Mouse (Mus musculus) hindbrain, embryonic 12.5 days (tissue): Measurements from ENCODE around the gene Pold2. TPM values are rescaled to one million over a fixed set of nuclear protein-coding genes. Genes with fewer than 3 reads are reported as not detected.

ENCODE experiments used
- ATAC-seq: fragments of 200-750 bp; cut with Nextera tagmentation; 2 replicates; pipeline ENCODE4 v1.8.0; 2017; ENCODE audit warnings: moderate TSS enrichment; ENCODE audit not compliant: low FRiP score
- H3K27ac ChIP-seq: fragments of 300-500 bp; sonication (generic); 2 replicates; pipeline ENCODE4 v1.5.1; 2016; ENCODE audit warnings: mild to moderate bottlenecking
- H3K27me3 ChIP-seq: fragments of 300-500 bp; sonication (generic); 2 replicates; pipeline ENCODE4 v1.6.1; 2016; ENCODE audit warnings: mild to moderate bottlenecking
- H3K36me3 ChIP-seq: fragments of 300-500 bp; sonication (generic); 2 replicates; pipeline ENCODE4 v1.6.1; 2016; ENCODE audit warnings: mild to moderate bottlenecking
- H3K4me1 ChIP-seq: fragments of 300-500 bp; sonication (generic); 2 replicates; pipeline ENCODE4 v1.6.1; 2016
- H3K4me2 ChIP-seq: fragments of 300-500 bp; sonication (generic); replicated peaks from 2 replicates; pipeline ENCODE4 v1.6.1; 2016; ENCODE audit warnings: mild to moderate bottlenecking
- H3K4me3 ChIP-seq: fragments of 300-500 bp; sonication (generic); 2 replicates; pipeline ENCODE4 v1.5.1; 2016; ENCODE audit warnings: mild to moderate bottlenecking
- H3K9ac ChIP-seq: fragments of 300-500 bp; sonication (generic); 2 replicates; pipeline ENCODE4 v1.6.1; 2016; ENCODE audit warnings: mild to moderate bottlenecking, moderate library complexity
- H3K9me3 ChIP-seq: fragments of 300-500 bp; sonication (generic); replicated peaks from 2 replicates; pipeline ENCODE4 v1.6.1; 2016; ENCODE audit warnings: mild to moderate bottlenecking
- WGBS: fragments of 180-500 bp; shearing (Covaris S2); methylation state at CpG from one replicate; pipeline ENCODE4 v1.1.7; 2016; 5-methylcytosine and 5-hydroxymethylcytosine counted together
- polyA plus RNA-seq: library from polyadenylated mRNA; unstranded; fragments of >200 nt; fragmentation: Nextera tagmentation; extraction: Ambion mirVana; gene quantifications from 2 replicates; pipeline ENCODE4 v1.2.1, GENCODE M21; 2016

Pold2 gene
- polyA plus RNA-seq, 1 experiment from 2014 or later, result 84.1 TPM

- Histone ChIP-seq H3K27me3 (peaks cover under 1% of the 10 kb centered on the region; the same call in 1 of the 2 replicates), H3K4me1 (no peaks in the 10 kb centered on the region), H3K36me3 (peaks cover 49% of the 10 kb centered on the region), H3K9ac (no peak overlapping the region), H3K4me2 (no peak overlapping the region), H3K27ac (no peak overlapping the region), H3K4me3 (no peak overlapping the region), H3K9me3 (no peaks in the 10 kb centered on the region)
- ATAC-seq, result no peak
- WGBS, result 94% methylated on average over 16 of the region's 16 CpGs
These were observed 8.8 kb downstream of the Pold2 start for GRCm38 (mm10) chr11:5869331-5869730.

GRCm38 (mm10) chr11:5868324-5868723 lies 9.8 kb downstream of the Pold2 start:
- H3K9me3 ChIP-seq, result no peaks in the 10 kb centered on the region
- ATAC-seq, result no peak
- H3K36me3 ChIP-seq, result peaks cover 39% of the 10 kb centered on the region
- H3K27me3 ChIP-seq, result peaks cover 10% of the 10 kb centered on the region
- H3K9ac ChIP-seq, result no peak overlapping the region
- no peaks in the 10 kb centered on the region for H3K4me1 ChIP-seq
- no peak overlapping the region for H3K4me2 ChIP-seq
- no peak overlapping the region for H3K27ac ChIP-seq
- 94% methylated on average over 12 of the region's 12 CpGs for WGBS
- no peak overlapping the region for H3K4me3 ChIP-seq

GRCm38 (mm10) chr11:5867196-5867595 lies 10.9 kb downstream of the Pold2 start:
- Histone ChIP-seq H3K36me3 (peaks cover 28% of the 10 kb centered on the region), H3K27me3 (peaks cover 21% of the 10 kb centered on the region), H3K4me1 (peaks cover 8% of the 10 kb centered on the region), H3K27ac (no peak overlapping the region), H3K4me2 (no peak overlapping the region), H3K4me3 (no peak overlapping the region), H3K9me3 (no peaks in the 10 kb centered on the region), H3K9ac (no peak overlapping the region)
- 84% methylated on average over 2 of the region's 2 CpGs for WGBS
- no peak for ATAC-seq

- no peaks in the 10 kb centered on the region for H3K36me3 ChIP-seq
- peak overlapping the region; percentile 60 for H3K4me2 ChIP-seq
- peaks cover 47% of the 10 kb centered on the region for H3K27me3 ChIP-seq
- H3K9ac ChIP-seq, result peak overlapping the region; percentile 47
- no peak overlapping the region for H3K27ac ChIP-seq
- H3K9me3 ChIP-seq, result no peaks in the 10 kb centered on the region
- no peak for ATAC-seq
- WGBS, result 24% methylated on average over 15 of the region's 15 CpGs
- H3K4me3 ChIP-seq, result peak overlapping the region; percentile 38
- H3K4me1 ChIP-seq, result peaks cover 18% of the 10 kb centered on the region
These were observed 15.5 kb downstream of the Pold2 start for GRCm38 (mm10) chr11:5862394-5863105.

GRCm38 (mm10) chr11:5861678-5862393 lies 16.3 kb downstream of the Pold2 start, which contains the start of gene Aebp1:
Gene Aebp1, plus strand, starts transcription at chr11:5861947.
- peak within 1 kb of the TSS; percentile 38 for H3K4me3 ChIP-seq
- no peaks in the 10 kb centered on the region for H3K9me3 ChIP-seq
- no peaks in the 10 kb centered on the region for H3K36me3 ChIP-seq
- 2% methylated on average over 59 of the region's 59 CpGs for WGBS
- peak within 1 kb of the TSS; percentile 60 for H3K4me2 ChIP-seq
- no peak for ATAC-seq
- H3K9ac ChIP-seq, result peak within 1 kb of the TSS; percentile 47
- H3K27me3 ChIP-seq, result peaks cover 47% of the 10 kb centered on the region
- H3K27ac ChIP-seq, result no peak within 1 kb of the TSS
- peaks cover 18% of the 10 kb centered on the region for H3K4me1 ChIP-seq

GRCm38 (mm10) chr11:5860639-5861038 lies 17.5 kb downstream of the Pold2 start:
- 56% methylated on average over 6 of the region's 6 CpGs for WGBS
- no peaks in the 10 kb centered on the region for H3K36me3 ChIP-seq
- peaks cover 23% of the 10 kb centered on the region for H3K4me1 ChIP-seq
- peaks cover 47% of the 10 kb centered on the region for H3K27me3 ChIP-seq
- no peak overlapping the region for H3K4me3 ChIP-seq
- no peak overlapping the region for H3K4me2 ChIP-seq
- H3K27ac ChIP-seq, result no peak overlapping the region
- no peak overlapping the region for H3K9ac ChIP-seq
- ATAC-seq, result no peak
- H3K9me3 ChIP-seq, result no peaks in the 10 kb centered on the region

- H3K27ac ChIP-seq, result no peak overlapping the region
- no peak overlapping the region for H3K4me3 ChIP-seq
- no peak for ATAC-seq
- H3K9me3 ChIP-seq, result no peaks in the 10 kb centered on the region
- H3K4me2 ChIP-seq, result no peak overlapping the region
- WGBS, result 85% methylated on average over 13 of the region's 13 CpGs
- no peak overlapping the region for H3K9ac ChIP-seq
- H3K36me3 ChIP-seq, result no peaks in the 10 kb centered on the region
- peaks cover 47% of the 10 kb centered on the region for H3K27me3 ChIP-seq
- peaks cover 23% of the 10 kb centered on the region for H3K4me1 ChIP-seq
These were observed 18.1 kb downstream of the Pold2 start for GRCm38 (mm10) chr11:5859883-5860550.

GRCm38 (mm10) chr11:5858723-5859122 lies 19.4 kb downstream of the Pold2 start:
- 86% methylated on average over 1 of the region's 1 CpGs for WGBS
- Histone ChIP-seq H3K27me3 (peaks cover 41% of the 10 kb centered on the region), H3K27ac (no peak overlapping the region), H3K4me2 (no peak overlapping the region), H3K9ac (no peak overlapping the region), H3K36me3 (no peaks in the 10 kb centered on the region), H3K4me3 (no peak overlapping the region), H3K4me1 (peaks cover 23% of the 10 kb centered on the region), H3K9me3 (no peaks in the 10 kb centered on the region)
- no peak for ATAC-seq

GRCm38 (mm10) chr11:5856479-5857130 lies 21.5 kb downstream of the Pold2 start:
- H3K27me3 ChIP-seq, result peaks cover 20% of the 10 kb centered on the region
- H3K36me3 ChIP-seq, result no peaks in the 10 kb centered on the region
- no peak overlapping the region for H3K4me2 ChIP-seq
- H3K4me3 ChIP-seq, result no peak overlapping the region
- H3K9ac ChIP-seq, result no peak overlapping the region
- peaks cover 9% of the 10 kb centered on the region for H3K4me1 ChIP-seq
- H3K9me3 ChIP-seq, result no peaks in the 10 kb centered on the region
- 74% methylated on average over 8 of the region's 8 CpGs for WGBS
- no peak overlapping the region for H3K27ac ChIP-seq
- no peak for ATAC-seq

- peaks cover 13% of the 10 kb centered on the region for H3K27me3 ChIP-seq
- no peaks in the 10 kb centered on the region for H3K36me3 ChIP-seq
- H3K9ac ChIP-seq, result no peak overlapping the region
- H3K4me3 ChIP-seq, result no peak overlapping the region
- peaks cover 4% of the 10 kb centered on the region; the same call in 1 of the 2 replicates for H3K4me1 ChIP-seq
- H3K4me2 ChIP-seq, result no peak overlapping the region
- no peak overlapping the region for H3K27ac ChIP-seq
- no peaks in the 10 kb centered on the region for H3K9me3 ChIP-seq
- 39% methylated on average over 7 of the region's 7 CpGs for WGBS
- no peak for ATAC-seq
These were observed 22.2 kb downstream of the Pold2 start for GRCm38 (mm10) chr11:5855902-5856301.

- no peak overlapping the region for H3K27ac ChIP-seq
- ATAC-seq, result no peak
- H3K4me2 ChIP-seq, result no peak overlapping the region
- H3K27me3 ChIP-seq, result peaks cover 9% of the 10 kb centered on the region
- peaks cover 4% of the 10 kb centered on the region; the same call in 1 of the 2 replicates for H3K4me1 ChIP-seq
- no peaks in the 10 kb centered on the region for H3K9me3 ChIP-seq
- H3K9ac ChIP-seq, result no peak overlapping the region
- no peak overlapping the region for H3K4me3 ChIP-seq
- no peaks in the 10 kb centered on the region for H3K36me3 ChIP-seq
These were observed 22.6 kb downstream of the Pold2 start for GRCm38 (mm10) chr11:5855481-5855880.

- H3K27me3 ChIP-seq, result no peaks in the 10 kb centered on the region
- no peaks in the 10 kb centered on the region for H3K9me3 ChIP-seq
- H3K27ac ChIP-seq, result no peak overlapping the region
- 56% methylated on average over 1 of the region's 1 CpGs for WGBS
- H3K4me3 ChIP-seq, result no peak overlapping the region
- no peak overlapping the region for H3K4me2 ChIP-seq
- H3K4me1 ChIP-seq, result peaks cover 12% of the 10 kb centered on the region
- ATAC-seq, result no peak
- no peak overlapping the region for H3K9ac ChIP-seq
- H3K36me3 ChIP-seq, result no peaks in the 10 kb centered on the region
These were observed 25.8 kb downstream of the Pold2 start for GRCm38 (mm10) chr11:5852314-5852713.
